Mouse (Mus musculus): ENCODE results near the gene Tanc2. TPM values are rescaled to one million over a fixed set of nuclear protein-coding genes. Genes with fewer than 3 reads are reported as not detected.

The Tanc2 gene
- total RNA-seq, 4 experiments from 2014 or later: 209 to 233 (median 215) TPM

DNA sequence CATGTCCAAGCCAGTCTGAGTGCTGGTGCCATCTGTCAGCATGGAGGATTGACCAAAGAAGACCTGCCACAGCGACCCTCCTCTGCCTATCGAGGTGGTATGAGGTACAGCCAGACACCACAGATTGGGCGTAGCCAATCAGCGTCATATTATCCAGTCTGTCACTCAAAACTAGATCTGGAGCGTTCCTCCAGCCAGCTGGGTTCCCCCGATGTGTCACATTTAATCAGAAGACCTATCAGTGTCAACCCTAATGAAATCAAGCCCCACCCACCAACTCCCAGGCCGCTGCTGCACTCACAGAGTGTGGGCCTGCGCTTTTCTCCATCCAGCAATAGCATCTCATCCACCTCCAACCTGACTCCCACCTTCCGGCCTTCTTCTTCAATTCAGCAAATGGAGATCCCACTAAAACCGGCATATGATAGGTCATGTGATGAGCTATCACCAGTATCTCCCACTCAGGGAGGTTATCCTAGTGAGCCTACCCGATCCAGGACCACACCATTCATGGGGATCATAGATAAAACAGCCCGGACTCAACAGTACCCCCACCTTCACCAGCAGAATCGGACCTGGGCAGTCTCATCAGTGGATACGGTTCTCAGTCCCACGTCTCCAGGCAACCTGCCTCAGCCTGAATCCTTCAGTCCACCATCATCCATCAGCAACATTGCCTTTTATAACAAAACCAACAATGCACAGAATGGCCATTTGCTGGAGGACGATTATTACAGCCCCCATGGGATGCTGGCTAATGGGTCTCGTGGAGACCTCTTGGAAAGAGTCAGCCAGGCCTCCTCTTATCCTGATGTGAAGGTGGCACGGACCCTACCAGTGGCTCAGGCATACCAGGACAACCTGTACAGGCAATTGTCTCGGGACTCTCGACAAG, 333.2 kb downstream of the Tanc2 start:
- DNase-seq (ENCODE audit: low spot score in 2 of 2): peak in 1 of 2 experiments; percentile 48

- no peak for DNase-seq (ENCODE audit: low spot score in 2 of 2)
These were observed 337.6 kb downstream of the Tanc2 start for GRCm38 (mm10) chr11:105927065-105928030.

DNA sequence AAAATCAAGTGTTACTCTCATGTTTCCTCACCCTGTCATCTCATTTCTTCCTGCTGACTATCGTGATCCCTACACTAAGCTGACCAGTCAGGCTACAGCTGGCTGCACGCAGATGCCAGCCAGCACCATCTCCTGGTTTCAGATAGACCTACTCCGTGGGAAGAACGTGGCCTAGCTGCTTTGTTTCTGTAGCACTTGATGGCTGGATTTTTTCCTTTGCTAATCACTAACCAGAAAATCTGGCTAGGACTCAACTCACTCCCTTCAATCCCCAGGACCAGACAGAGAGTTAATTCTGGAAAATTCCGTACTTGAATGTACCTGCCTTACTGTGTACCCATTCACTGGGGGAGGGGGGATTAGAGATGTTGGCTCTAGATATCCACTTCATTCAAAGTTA, 338.4 kb downstream of the Tanc2 start:
- DNase-seq (ENCODE audit: low spot score in 2 of 2): no peak

DNA sequence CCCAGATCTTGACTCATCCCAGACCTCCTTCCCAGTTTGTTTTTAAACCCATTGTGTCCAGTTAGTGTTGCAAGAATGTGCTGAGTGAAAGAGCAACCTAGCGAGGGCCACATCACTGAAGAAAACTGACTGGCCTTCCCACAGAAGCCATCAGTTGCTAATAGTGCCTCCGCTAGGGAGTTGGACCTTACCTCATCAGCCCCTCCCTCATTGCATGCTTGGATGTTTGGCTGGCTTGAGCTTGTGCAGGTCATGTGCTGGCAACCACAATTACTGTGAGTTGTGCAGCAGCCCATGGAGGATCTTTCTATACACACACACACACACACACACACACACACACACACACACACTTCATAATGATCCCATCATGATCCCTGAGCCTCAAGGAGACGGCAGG, 341.6 kb downstream of the Tanc2 start:
- no peak for DNase-seq (ENCODE audit: low spot score in 2 of 2)

DNA sequence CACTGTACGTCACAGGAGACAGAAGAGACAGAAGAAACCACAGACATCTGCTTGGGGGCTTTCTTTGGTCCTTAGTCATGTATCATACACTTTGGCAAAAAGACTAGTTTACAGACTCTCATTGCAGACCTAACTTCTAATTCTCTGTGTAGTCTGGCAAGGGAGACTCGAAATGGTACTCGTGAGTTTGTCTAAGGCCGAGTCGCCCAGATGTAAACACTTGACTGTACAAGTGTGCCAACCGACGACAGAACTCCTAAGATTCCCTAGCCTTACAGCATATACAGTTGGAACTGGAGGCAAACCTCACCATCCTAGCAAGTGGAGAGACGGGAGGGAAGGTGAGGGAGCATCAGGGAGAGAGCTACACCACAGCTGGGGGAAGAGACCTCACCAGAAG, 344.0 kb downstream of the Tanc2 start:
- DNase-seq (ENCODE audit: low spot score in 2 of 2): no peak

GRCm38 (mm10) chr11:105934303-105934711, 344.5 kb downstream of the Tanc2 start:
- no peak for DNase-seq (ENCODE audit: low spot score in 2 of 2)

DNA sequence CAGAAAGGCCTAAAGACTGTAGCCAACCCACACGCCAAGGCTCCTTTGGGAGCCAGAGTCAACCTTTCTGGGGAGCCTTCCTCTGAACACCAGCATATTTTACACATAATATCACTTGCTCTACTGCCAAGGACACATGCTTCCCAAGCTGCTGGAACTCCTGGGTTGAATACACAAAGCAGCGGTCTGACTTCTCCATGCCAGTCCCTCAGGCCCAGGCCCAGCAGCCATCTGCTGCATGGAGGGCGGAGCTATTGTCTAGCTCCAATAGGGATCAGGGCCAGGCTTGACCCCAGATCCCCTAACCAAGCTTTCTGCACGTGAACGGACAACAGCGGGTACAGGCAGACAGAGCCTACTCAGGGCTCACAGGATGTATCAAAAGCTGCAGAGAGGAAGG, 345.0 kb downstream of the Tanc2 start:
- DNase-seq (ENCODE audit: low spot score in 2 of 2): no peak

- DNase-seq (ENCODE audit: low spot score in 2 of 2): no peak
These were observed 345.7 kb downstream of the Tanc2 start for GRCm38 (mm10) chr11:105935496-105935895.

DNA sequence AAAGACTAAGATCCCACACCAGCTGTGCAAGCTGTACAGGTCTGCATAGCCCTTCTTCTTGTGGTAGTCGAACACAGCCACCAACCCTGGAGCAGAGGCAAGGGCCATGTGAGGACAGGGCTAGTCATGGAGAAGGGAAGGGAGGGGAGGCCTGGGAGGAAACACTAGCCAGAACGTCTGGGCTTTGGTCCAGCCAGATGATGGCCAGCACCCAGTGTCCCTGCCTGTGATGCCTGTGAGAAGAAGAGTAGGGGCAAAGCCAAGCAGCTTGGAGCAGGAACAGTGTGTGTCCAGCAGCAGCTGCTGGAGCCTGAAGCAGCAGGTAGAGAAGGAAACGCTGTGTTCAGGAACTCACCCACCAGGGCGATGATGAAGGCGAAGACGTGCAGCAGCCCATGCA, 346.4 kb downstream of the Tanc2 start:
- DNase-seq (ENCODE audit: low spot score in 2 of 2): no peak

- no peak for DNase-seq (ENCODE audit: low spot score in 2 of 2)
These were observed 347.2 kb downstream of the Tanc2 start for GRCm38 (mm10) chr11:105936974-105937373.

DNA sequence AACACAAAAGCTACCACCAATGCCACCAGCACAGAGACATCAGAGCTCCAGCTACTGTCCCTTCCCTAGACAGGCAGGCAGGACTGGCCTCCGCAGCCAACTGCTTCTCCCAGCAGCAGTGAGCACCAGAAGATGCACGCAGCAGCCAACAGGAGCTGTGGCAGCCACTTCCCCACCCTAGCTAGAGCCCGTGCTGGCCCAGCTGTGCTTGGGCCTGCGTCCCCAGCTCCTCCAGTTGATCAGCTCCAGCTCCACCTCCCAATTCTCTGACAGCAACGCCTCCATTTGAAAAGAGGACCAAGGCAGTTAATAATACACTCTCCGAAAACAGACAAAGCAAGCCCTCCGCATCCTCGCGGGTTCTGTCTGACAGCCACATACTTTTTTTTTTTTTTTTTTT, 349.0 kb downstream of the Tanc2 start:
- no peak for DNase-seq (ENCODE audit: low spot score in 2 of 2)

GRCm38 (mm10) chr11:105941973-105942372, 352.2 kb downstream of the Tanc2 start:
- no peak for DNase-seq (ENCODE audit: low spot score in 2 of 2)

- DNase-seq (ENCODE audit: low spot score in 2 of 2): no peak
These were observed 353.6 kb downstream of the Tanc2 start for GRCm38 (mm10) chr11:105943133-105944102.

- peak; percentile 53 to 60 for DNase-seq (ENCODE audit: low spot score in 2 of 2)
These were observed 354.4 kb downstream of the Tanc2 start for GRCm38 (mm10) chr11:105944126-105944621.

GRCm38 (mm10) chr11:105944770-105945672, 355.2 kb downstream of the Tanc2 start:
- DNase-seq (ENCODE audit: low spot score in 2 of 2): no peak

DNA sequence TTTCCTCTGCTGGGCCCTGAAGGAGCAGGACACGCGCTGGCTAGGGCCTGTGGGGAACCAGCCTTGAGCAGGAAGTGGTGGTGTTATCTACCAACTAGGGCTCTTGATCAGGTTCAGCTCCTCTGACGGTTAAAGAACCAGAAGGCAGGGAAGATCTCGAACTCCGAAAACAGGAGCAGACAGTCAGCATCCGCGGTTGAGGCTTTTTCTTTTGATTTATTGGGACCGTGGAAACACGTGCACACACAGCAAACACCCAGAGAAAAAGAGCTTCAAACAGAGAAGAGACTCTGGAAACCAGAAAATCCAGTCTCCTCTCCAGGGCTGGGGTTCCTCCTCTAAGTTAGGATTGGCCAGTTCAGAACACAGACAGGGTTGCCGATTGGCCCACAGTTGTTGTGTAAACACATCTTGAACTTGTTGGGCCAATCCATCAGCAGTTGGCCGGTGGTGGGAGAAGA, 356.9 kb downstream of the Tanc2 start:
- no peak for DNase-seq (ENCODE audit: low spot score in 2 of 2)

DNA sequence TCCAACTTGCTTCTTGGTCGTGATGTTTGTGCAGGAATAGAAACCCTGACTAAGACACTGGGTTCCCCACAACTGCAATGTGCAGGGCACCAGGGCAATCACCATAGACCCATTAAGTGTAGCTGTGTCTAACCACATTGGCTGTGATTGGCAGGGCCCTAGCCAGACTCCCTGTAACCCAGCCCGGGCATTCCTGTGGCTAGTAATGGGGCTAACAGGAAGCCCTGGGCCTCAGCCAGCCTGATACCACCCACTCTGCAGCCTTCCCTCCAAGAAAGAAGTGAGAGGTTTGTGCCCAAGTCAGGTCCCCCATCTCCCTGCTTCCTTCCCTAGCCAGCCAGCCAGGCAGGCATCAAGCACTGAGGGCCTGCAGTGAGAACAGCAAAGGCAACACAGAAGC, 358.5 kb downstream of the Tanc2 start:
- no peak for DNase-seq (ENCODE audit: low spot score in 2 of 2)

GRCm38 (mm10) chr11:105950519-105950918, 360.7 kb downstream of the Tanc2 start:
- DNase-seq (ENCODE audit: low spot score in 2 of 2): no peak

- DNase-seq (ENCODE audit: low spot score in 2 of 2): no peak
These were observed 361.8 kb downstream of the Tanc2 start for GRCm38 (mm10) chr11:105951601-105952044.
